Mouse (Mus musculus): ENCODE data around the gene Sort1. TPM values are rescaled to one million over a fixed set of nuclear protein-coding genes. Genes with fewer than 3 reads are reported as not detected.

The Sort1 gene
- total and polyA plus RNA-seq, 3 experiments: 1.3 to 4.1 (median 2.3) TPM

DNA sequence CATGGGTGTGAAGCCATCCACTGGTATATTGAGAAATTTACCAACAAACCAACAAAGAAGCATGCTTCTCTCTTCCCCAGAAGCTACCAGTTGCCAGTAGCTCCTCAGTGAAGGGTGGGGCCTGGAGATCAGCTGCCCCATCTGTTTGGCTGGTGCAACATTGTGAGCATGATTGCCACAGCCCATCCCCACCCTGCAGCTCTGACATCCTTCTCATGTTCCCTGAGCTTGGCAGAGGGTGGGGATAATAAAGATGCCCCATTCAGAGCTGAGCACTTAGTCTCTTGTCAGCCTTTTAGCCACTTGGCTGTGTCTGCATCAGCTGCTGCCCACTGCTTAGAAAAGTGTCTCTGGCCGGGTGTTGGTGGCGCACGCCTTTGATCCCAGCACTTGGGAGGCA is 39.1 kb downstream of the Sort1 start:
- DNase-seq (ENCODE audit: low spot score) (no peak), ATAC-seq (ENCODE audit: extremely low read depth, insufficient number of reproducible peaks, low FRiP score, poor library complexity, severe bottlenecking) (no peak)
- Histone ChIP-seq H3K9me3 (replicated peaks) (no peaks in the 10 kb centered on the region), H3K27me3 (ENCODE audit: insufficient read depth, low read length) (no peaks in the 10 kb centered on the region; the same call in 1 of the 2 replicates), H3K4me1 (ENCODE audit: insufficient read depth, low read depth, low read length) (no peaks in the 10 kb centered on the region), H3K4me3 (ENCODE audit: low read depth, low read length) (no peak overlapping the region), H3K36me3 (replicated peaks) (no peaks in the 10 kb centered on the region)
- no peak for TF ChIP-seq GATA2 (IDR thresholded peaks at IDR 0.05; ENCODE audit: borderline replicate concordance, low read depth, low read length)
- no peak for TF ChIP-seq TAL1 (conservative IDR thresholded peaks at IDR 0.05; ENCODE audit: low read depth, low read length)
- TF ChIP-seq CTCF (IDR thresholded peaks at IDR 0.05; ENCODE audit: low read depth, low read length): no peak
- no peak for TF ChIP-seq GATA1 (IDR thresholded peaks at IDR 0.05; ENCODE audit: borderline replicate concordance, low read length)
- TF ChIP-seq POLR2AphosphoS5 (IDR thresholded peaks at IDR 0.05; ENCODE audit: insufficient replicate concordance, low read depth, low read length): no peak

DNA sequence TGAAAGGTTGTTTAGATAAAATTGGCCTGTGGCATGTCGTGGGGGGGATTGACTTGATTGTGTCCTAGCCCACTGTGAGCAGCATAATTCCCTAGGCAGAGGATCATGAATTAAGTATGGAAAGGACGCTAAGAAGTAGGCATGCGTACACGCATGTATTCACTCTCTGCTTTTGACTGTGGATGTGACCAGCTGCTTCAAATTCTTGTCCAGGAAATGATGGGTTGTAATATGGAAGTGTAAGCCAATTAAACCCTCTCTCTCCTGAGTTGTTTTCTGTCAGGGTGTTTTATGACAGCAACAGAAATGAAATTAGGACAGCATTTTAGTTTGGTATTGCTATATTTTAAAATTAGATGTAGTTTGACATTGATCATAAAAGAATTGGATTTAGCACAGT is 41.0 kb downstream of the Sort1 start:
- ATAC-seq (ENCODE audit: extremely low read depth, insufficient number of reproducible peaks, low FRiP score, poor library complexity, severe bottlenecking) (no peak), DNase-seq (ENCODE audit: low spot score) (no peak)
- H3K4me1 ChIP-seq (ENCODE audit: insufficient read depth, low read depth, low read length): no peaks in the 10 kb centered on the region
- no peaks in the 10 kb centered on the region; the same call in 1 of the 2 replicates for H3K27me3 ChIP-seq (ENCODE audit: insufficient read depth, low read length)
- no peaks in the 10 kb centered on the region for H3K9me3 ChIP-seq (replicated peaks)
- H3K4me3 ChIP-seq (ENCODE audit: low read depth, low read length): no peak overlapping the region
- TF ChIP-seq GATA1 (IDR thresholded peaks at IDR 0.05; ENCODE audit: borderline replicate concordance, low read length) (no peak), TAL1 (conservative IDR thresholded peaks at IDR 0.05; ENCODE audit: low read depth, low read length) (no peak), POLR2AphosphoS5 (IDR thresholded peaks at IDR 0.05; ENCODE audit: insufficient replicate concordance, low read depth, low read length) (no peak), GATA2 (IDR thresholded peaks at IDR 0.05; ENCODE audit: borderline replicate concordance, low read depth, low read length) (no peak)
- no peaks in the 10 kb centered on the region for H3K36me3 ChIP-seq (replicated peaks)

DNA sequence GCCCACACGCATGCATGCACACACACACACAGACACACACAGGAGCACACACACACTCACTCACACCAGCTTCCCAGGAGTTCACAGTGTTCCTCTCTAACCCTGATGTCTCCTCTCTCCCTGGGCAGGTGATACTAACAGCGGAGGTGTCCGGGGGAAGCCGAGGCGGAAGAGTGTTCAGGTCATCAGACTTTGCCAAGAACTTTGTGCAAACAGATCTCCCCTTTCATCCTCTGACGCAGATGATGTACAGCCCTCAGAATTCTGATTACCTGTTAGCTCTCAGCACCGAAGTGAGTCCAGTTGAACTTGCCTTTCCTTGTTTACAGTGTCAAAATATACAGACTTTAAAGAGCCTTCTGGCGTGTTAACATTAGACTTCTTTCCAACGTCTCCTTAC is 41.6 kb downstream of the Sort1 start:
- H3K4me1 ChIP-seq (ENCODE audit: insufficient read depth, low read depth, low read length): no peaks in the 10 kb centered on the region
- H3K27me3 ChIP-seq (ENCODE audit: insufficient read depth, low read length): no peaks in the 10 kb centered on the region; the same call in 1 of the 2 replicates
- TF ChIP-seq TAL1 (conservative IDR thresholded peaks at IDR 0.05; ENCODE audit: low read depth, low read length): no peak
- no peak for TF ChIP-seq GATA2 (IDR thresholded peaks at IDR 0.05; ENCODE audit: borderline replicate concordance, low read depth, low read length)
- no peak for TF ChIP-seq GATA1 (IDR thresholded peaks at IDR 0.05; ENCODE audit: borderline replicate concordance, low read length)
- no peak for TF ChIP-seq CTCF (IDR thresholded peaks at IDR 0.05; ENCODE audit: low read depth, low read length)
- no peak for TF ChIP-seq POLR2AphosphoS5 (IDR thresholded peaks at IDR 0.05; ENCODE audit: insufficient replicate concordance, low read depth, low read length)
- no peaks in the 10 kb centered on the region for H3K36me3 ChIP-seq (replicated peaks)
- DNase-seq (ENCODE audit: low spot score): no peak
- no peaks in the 10 kb centered on the region for H3K9me3 ChIP-seq (replicated peaks)
- ATAC-seq (ENCODE audit: extremely low read depth, insufficient number of reproducible peaks, low FRiP score, poor library complexity, severe bottlenecking): no peak
- H3K4me3 ChIP-seq (ENCODE audit: low read depth, low read length): no peak overlapping the region

DNA sequence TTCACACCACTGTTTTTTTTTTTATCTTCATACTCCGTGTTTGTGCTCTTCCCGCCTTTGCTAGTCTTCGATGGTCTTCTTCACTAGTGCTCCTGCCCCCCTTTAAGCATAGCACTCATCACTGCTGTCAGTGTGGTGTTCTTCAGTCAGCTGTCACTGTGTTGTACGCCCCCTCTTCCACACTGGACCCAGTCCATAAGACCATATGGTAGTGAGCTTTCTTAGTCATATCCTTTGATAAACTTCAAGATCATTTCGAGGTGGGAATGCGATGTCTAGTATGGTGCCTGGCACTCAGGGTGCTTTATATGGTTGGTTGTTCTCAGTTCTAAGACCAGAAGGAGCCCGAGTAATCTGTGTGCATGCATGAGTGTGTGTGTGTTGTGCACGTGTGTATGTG is 43.4 kb downstream of the Sort1 start:
- Histone ChIP-seq H3K9me3 (replicated peaks) (no peaks in the 10 kb centered on the region), H3K4me1 (ENCODE audit: insufficient read depth, low read depth, low read length) (no peaks in the 10 kb centered on the region), H3K36me3 (replicated peaks) (no peaks in the 10 kb centered on the region), H3K27me3 (ENCODE audit: insufficient read depth, low read length) (peaks cover 2% of the 10 kb centered on the region; the same call in 1 of the 2 replicates), H3K4me3 (ENCODE audit: low read depth, low read length) (no peak overlapping the region)
- no peak for ATAC-seq (ENCODE audit: extremely low read depth, insufficient number of reproducible peaks, low FRiP score, poor library complexity, severe bottlenecking)
- DNase-seq (ENCODE audit: low spot score): no peak
- no peak for TF ChIP-seq TAL1 (conservative IDR thresholded peaks at IDR 0.05; ENCODE audit: low read depth, low read length)
- TF ChIP-seq GATA2 (IDR thresholded peaks at IDR 0.05; ENCODE audit: borderline replicate concordance, low read depth, low read length): no peak
- no peak for TF ChIP-seq CTCF (IDR thresholded peaks at IDR 0.05; ENCODE audit: low read depth, low read length)
- TF ChIP-seq GATA1 (IDR thresholded peaks at IDR 0.05; ENCODE audit: borderline replicate concordance, low read length): no peak
- TF ChIP-seq POLR2AphosphoS5 (IDR thresholded peaks at IDR 0.05; ENCODE audit: insufficient replicate concordance, low read depth, low read length): no peak

DNA sequence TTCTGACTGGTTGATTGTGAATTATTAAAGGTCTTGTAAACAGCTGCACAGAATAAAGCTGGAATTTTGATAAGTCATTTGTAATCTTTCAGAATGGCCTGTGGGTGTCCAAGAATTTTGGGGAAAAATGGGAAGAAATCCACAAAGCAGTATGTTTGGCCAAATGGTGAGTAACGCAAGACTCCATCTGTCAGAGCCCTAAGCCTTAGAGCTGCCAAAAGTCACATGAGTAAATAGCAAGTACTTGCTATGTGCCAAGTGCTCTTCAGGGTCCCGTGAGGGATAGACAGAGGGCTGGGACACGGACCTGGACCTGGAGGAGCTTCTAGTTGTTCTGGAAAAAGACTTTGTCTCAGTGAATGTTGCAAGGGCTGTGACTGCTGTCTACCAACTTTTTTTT is 44.0 kb downstream of the Sort1 start:
- DNase-seq (ENCODE audit: low spot score) (no peak), ATAC-seq (ENCODE audit: extremely low read depth, insufficient number of reproducible peaks, low FRiP score, poor library complexity, severe bottlenecking) (no peak)
- Histone ChIP-seq H3K9me3 (replicated peaks) (no peaks in the 10 kb centered on the region), H3K27me3 (ENCODE audit: insufficient read depth, low read length) (peaks cover 2% of the 10 kb centered on the region; the same call in 1 of the 2 replicates), H3K36me3 (replicated peaks) (no peaks in the 10 kb centered on the region), H3K4me3 (ENCODE audit: low read depth, low read length) (no peak overlapping the region), H3K4me1 (ENCODE audit: insufficient read depth, low read depth, low read length) (no peaks in the 10 kb centered on the region)
- TF ChIP-seq GATA1 (IDR thresholded peaks at IDR 0.05; ENCODE audit: borderline replicate concordance, low read length) (no peak), GATA2 (IDR thresholded peaks at IDR 0.05; ENCODE audit: borderline replicate concordance, low read depth, low read length) (no peak), TAL1 (conservative IDR thresholded peaks at IDR 0.05; ENCODE audit: low read depth, low read length) (no peak), POLR2AphosphoS5 (IDR thresholded peaks at IDR 0.05; ENCODE audit: insufficient replicate concordance, low read depth, low read length) (no peak), CTCF (IDR thresholded peaks at IDR 0.05; ENCODE audit: low read depth, low read length) (no peak)

DNA sequence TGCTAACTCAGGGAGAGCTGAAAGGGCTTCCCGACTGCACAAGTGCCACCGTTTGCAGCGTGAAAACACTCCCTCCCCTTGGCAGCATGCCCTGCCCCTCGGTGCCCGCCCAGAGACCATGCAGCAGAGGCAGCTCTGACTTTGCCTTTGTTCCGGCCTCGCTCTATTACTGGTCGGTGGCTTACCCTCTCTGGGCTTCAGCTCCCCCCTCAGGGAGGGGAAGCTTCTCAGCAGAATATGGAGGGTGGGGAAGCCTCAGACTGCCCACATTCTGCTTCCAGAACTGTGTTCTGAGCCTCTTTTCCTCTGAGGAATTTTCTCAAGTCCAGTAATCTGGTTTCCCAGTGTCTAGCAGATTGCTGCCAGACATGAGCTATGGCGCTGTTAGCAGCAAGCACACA is 44.6 kb downstream of the Sort1 start:
- no peaks in the 10 kb centered on the region for H3K36me3 ChIP-seq (replicated peaks)
- no peak for ATAC-seq (ENCODE audit: extremely low read depth, insufficient number of reproducible peaks, low FRiP score, poor library complexity, severe bottlenecking)

More for the DNA sequence above, 44.6 kb downstream of the Sort1 start:
- DNase-seq (ENCODE audit: low spot score): no peak
- TF ChIP-seq GATA2 (IDR thresholded peaks at IDR 0.05; ENCODE audit: borderline replicate concordance, low read depth, low read length) (no peak), TAL1 (conservative IDR thresholded peaks at IDR 0.05; ENCODE audit: low read depth, low read length) (no peak), POLR2AphosphoS5 (IDR thresholded peaks at IDR 0.05; ENCODE audit: insufficient replicate concordance, low read depth, low read length) (no peak), GATA1 (IDR thresholded peaks at IDR 0.05; ENCODE audit: borderline replicate concordance, low read length) (no peak), CTCF (IDR thresholded peaks at IDR 0.05; ENCODE audit: low read depth, low read length) (no peak)
- Histone ChIP-seq H3K4me3 (ENCODE audit: low read depth, low read length) (no peak overlapping the region), H3K4me1 (ENCODE audit: insufficient read depth, low read depth, low read length) (no peaks in the 10 kb centered on the region), H3K27me3 (ENCODE audit: insufficient read depth, low read length) (peaks cover 2% of the 10 kb centered on the region; the same call in 1 of the 2 replicates), H3K9me3 (replicated peaks) (no peaks in the 10 kb centered on the region)

Measured in G1E (cell line).